Mouse (Mus musculus) liver, embryonic 14.5 days (tissue): ENCODE data around the gene Megf11.

Experiments used
- CTCF ChIP-seq: IDR thresholded peaks from 2 replicates; pipeline ENCODE4 v1.5.1; 2016; ENCODE audit warnings: antibody characterized with exemption, low read depth, control low read depth
- EP300 ChIP-seq: IDR thresholded peaks from 2 replicates; pipeline ENCODE4 v1.6.1; 2016; ENCODE audit warnings: antibody characterized with exemption, low read depth

DNA sequence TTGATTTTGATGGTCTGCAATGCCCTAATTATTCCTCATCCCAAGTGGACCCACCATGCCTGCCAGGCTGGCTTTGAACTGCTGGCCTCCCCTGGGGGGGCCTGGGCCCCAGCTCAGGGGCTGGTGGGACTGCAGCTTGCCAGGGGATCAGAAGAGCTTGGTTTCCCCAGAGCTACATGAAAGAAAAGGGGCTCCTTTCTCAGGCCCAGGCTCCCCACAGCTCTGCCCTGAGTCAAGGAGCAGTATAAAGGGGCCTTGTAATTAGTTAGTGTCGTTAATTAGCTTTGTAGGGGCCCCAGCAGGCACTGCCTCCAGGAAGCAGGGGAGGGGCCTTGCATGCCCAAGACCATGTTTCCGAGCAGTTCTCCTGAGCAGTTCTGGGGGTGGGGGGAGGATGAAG lies 90.5 kb downstream of the Megf11 start:
- TF ChIP-seq CTCF (no peak), EP300 (no peak)
